Mouse (Mus musculus) olfactory bulb, adult 2 months (tissue): ENCODE results near the gene Mdfi. TPM values are rescaled to one million over a fixed set of nuclear protein-coding genes. Genes with fewer than 3 reads are reported as not detected.

Experiments used
- H3K27ac ChIP-seq: fragments of 200-500 bp; 2 replicates; pipeline ENCODE4 v1.5.1; 2012; ENCODE audit warnings: low read depth, low read length; ENCODE audit not compliant: insufficient read depth
- H3K4me1 ChIP-seq: fragments of 200-500 bp; 2 replicates; pipeline ENCODE4 v1.6.1; 2012; ENCODE audit warnings: low read length; ENCODE audit not compliant: control insufficient read depth, insufficient read depth
- H3K4me3 ChIP-seq: fragments of 200-500 bp; 2 replicates; pipeline ENCODE4 v1.5.1; 2012; ENCODE audit warnings: mild to moderate bottlenecking, low read depth, low read length, moderate library complexity; ENCODE audit not compliant: insufficient read depth
- CTCF ChIP-seq: fragments of 200-500 bp; IDR thresholded peaks from 2 replicates; pipeline ENCODE4 v1.5.1; 2012; ENCODE audit warnings: low read depth, mild to moderate bottlenecking, low read length, moderate library complexity; ENCODE audit not compliant: insufficient read depth
- POLR2A ChIP-seq: fragments of 200-500 bp; IDR thresholded peaks from 2 replicates; pipeline ENCODE4 v1.6.1; 2012; ENCODE audit warnings: mild to moderate bottlenecking, low read depth, low read length, moderate library complexity; ENCODE audit not compliant: insufficient read depth
- WGBS: fragments of 180-500 bp; shearing (Covaris S2); methylation state at CpG from one replicate; pipeline ENCODE4 v1.1.7; 2018; 5-methylcytosine and 5-hydroxymethylcytosine counted together
- polyA plus RNA-seq: library from polyadenylated mRNA; stranded (reverse); fragments of >200 nt; gene quantifications from 2 replicates; pipeline ENCODE4 v1.2.4, GENCODE M21; 2012; ENCODE audit warnings: low replicate concordance; ENCODE audit not compliant: missing spikeins, insufficient read depth, insufficient read length

Mdfi gene
- polyA plus RNA-seq, 1 experiment = not detected

- Histone ChIP-seq H3K4me3 (no peak overlapping the region), H3K4me1 (peaks cover 8% of the 10 kb centered on the region), H3K27ac (no peak overlapping the region)
- TF ChIP-seq CTCF (no peak), POLR2A (no peak)
- 27% methylated on average over 16 of the region's 16 CpGs for WGBS
Observed at GRCm38 (mm10) chr17:47796156-47796816, 38.2 kb downstream of the Mdfi start.

GRCm38 (mm10) chr17:47795446-47795845, 39.0 kb downstream of the Mdfi start:
- H3K4me1 ChIP-seq = peaks cover 8% of the 10 kb centered on the region
- no peak overlapping the region for H3K27ac ChIP-seq
- H3K4me3 ChIP-seq = no peak overlapping the region
- WGBS = 55% methylated on average over 3 of the region's 3 CpGs
- TF ChIP-seq CTCF (no peak), POLR2A (no peak)

GRCm38 (mm10) chr17:47793377-47793776, 41.1 kb downstream of the Mdfi start:
- 18% methylated on average over 9 of the region's 9 CpGs for WGBS
- TF ChIP-seq POLR2A (no peak), CTCF (peak; percentile 78)

GRCm38 (mm10) chr17:47792098-47792863, 42.2 kb downstream of the Mdfi start:
- peaks cover 8% of the 10 kb centered on the region for H3K4me1 ChIP-seq
- WGBS = 34% methylated on average over 15 of the region's 15 CpGs
- no peak overlapping the region for H3K4me3 ChIP-seq
- TF ChIP-seq POLR2A = no peak
- TF ChIP-seq CTCF = peak; percentile 78
- H3K27ac ChIP-seq = no peak overlapping the region

More at GRCm38 (mm10) chr17:47793377-47793776, 41.1 kb downstream of the Mdfi start:
- no peak overlapping the region for H3K27ac ChIP-seq
- no peak overlapping the region for H3K4me3 ChIP-seq
- peaks cover 8% of the 10 kb centered on the region for H3K4me1 ChIP-seq

GRCm38 (mm10) chr17:47788996-47789395, 45.5 kb downstream of the Mdfi start:
- no peak overlapping the region for H3K4me3 ChIP-seq
- H3K27ac ChIP-seq = no peak overlapping the region
- 75% methylated on average over 6 of the region's 6 CpGs for WGBS
- no peaks in the 10 kb centered on the region; the same call in 1 of the 2 replicates for H3K4me1 ChIP-seq
- no peak for TF ChIP-seq CTCF
- no peak for TF ChIP-seq POLR2A

GRCm38 (mm10) chr17:47788306-47788705, 46.2 kb downstream of the Mdfi start:
- TF ChIP-seq POLR2A (no peak), CTCF (no peak)
- no peak overlapping the region for H3K27ac ChIP-seq
- 40% methylated on average over 4 of the region's 4 CpGs for WGBS

GRCm38 (mm10) chr17:47787632-47788031, 46.9 kb downstream of the Mdfi start:
- no peak overlapping the region for H3K4me3 ChIP-seq
- no peaks in the 10 kb centered on the region; the same call in 1 of the 2 replicates for H3K4me1 ChIP-seq
- WGBS = 72% methylated on average over 8 of the region's 8 CpGs
- TF ChIP-seq POLR2A (no peak), CTCF (no peak)
- H3K27ac ChIP-seq = no peak overlapping the region

More at GRCm38 (mm10) chr17:47788306-47788705, 46.2 kb downstream of the Mdfi start:
- Histone ChIP-seq H3K4me1 (no peaks in the 10 kb centered on the region; the same call in 1 of the 2 replicates), H3K4me3 (no peak overlapping the region)

- WGBS = 91% methylated on average over 6 of the region's 6 CpGs
- Histone ChIP-seq H3K4me3 (no peak overlapping the region), H3K27ac (no peak overlapping the region), H3K4me1 (no peaks in the 10 kb centered on the region; the same call in 1 of the 2 replicates)
- TF ChIP-seq CTCF (no peak), POLR2A (no peak)
Observed at GRCm38 (mm10) chr17:47784411-47784810, 50.1 kb downstream of the Mdfi start.
